Mouse (Mus musculus): Measurements from ENCODE around the gene Brd1. TPM values are rescaled to one million over a fixed set of nuclear protein-coding genes. Genes with fewer than 3 reads are reported as not detected.

The Brd1 gene
- polyA plus RNA-seq, 1 experiment = 15.7 TPM

DNA sequence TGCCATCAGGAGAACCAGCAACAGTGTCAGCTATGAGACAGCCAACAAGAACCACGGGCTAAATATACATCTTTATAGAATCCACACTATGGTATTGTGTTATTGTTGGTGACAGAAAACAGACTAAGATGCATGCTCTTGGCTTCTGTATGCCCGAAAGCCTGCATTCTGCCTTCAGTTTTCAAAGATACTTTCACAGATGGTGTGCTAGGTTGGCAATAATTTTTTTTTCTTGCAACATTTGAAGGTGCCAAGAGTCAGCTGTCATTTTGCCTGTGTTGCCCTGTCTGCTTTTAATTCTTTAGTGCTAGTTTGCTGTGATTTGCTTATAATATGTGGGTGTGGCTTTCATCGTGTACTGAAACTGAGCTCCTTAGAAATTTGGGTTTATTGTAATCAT, 66.4 kb downstream of the Brd1 start:
- 77% methylated on average over 3 of the region's 3 CpGs for WGBS
- no peaks in the 10 kb centered on the region for H3K4me1 ChIP-seq (ENCODE audit: control insufficient read depth, insufficient read depth, insufficient read length, low read length)
- TF ChIP-seq POLR2A (IDR thresholded peaks at IDR 0.05; ENCODE audit: low read depth, low read length) (no peak), CTCF (IDR thresholded peaks at IDR 0.05; ENCODE audit: extremely low read depth, insufficient read length, insufficient replicate concordance, low read depth, low read length) (no peak)

DNA sequence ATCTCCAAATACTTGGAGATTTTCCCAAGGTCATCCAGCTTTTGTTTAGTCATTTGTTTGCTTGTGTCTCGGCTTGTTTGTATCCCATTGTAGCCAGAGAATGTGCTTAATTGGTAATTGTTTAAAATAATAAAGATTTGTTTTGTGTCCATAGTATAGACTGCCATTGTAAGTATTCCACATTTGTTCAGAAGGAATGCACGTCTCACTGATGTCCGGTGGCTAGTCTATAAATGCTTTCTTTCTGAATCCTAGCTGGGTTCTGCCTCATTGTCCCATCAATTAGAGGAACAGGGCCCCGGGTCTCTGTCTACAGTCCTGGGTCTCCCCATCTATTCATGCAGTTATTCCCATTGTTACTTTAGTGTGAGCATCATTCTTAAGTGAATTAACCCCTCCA, 68.2 kb downstream of the Brd1 start:
- TF ChIP-seq CTCF (IDR thresholded peaks at IDR 0.05; ENCODE audit: extremely low read depth, insufficient read length, insufficient replicate concordance, low read depth, low read length) (no peak), POLR2A (IDR thresholded peaks at IDR 0.05; ENCODE audit: low read depth, low read length) (no peak)

More for the DNA sequence above, 66.4 kb downstream of the Brd1 start:
- H3K27me3 ChIP-seq (ENCODE audit: control insufficient read depth, insufficient read depth, low read length) = peaks cover 4% of the 10 kb centered on the region; the same call in 1 of the 2 replicates
- no peak overlapping the region for H3K4me3 ChIP-seq (ENCODE audit: low read depth, low read length)
- no peaks in the 10 kb centered on the region for H3K36me3 ChIP-seq (ENCODE audit: control insufficient read depth, insufficient read depth, low read length)
- H3K27ac ChIP-seq (ENCODE audit: insufficient read depth, low read depth, low read length) = no peak overlapping the region

DNA sequence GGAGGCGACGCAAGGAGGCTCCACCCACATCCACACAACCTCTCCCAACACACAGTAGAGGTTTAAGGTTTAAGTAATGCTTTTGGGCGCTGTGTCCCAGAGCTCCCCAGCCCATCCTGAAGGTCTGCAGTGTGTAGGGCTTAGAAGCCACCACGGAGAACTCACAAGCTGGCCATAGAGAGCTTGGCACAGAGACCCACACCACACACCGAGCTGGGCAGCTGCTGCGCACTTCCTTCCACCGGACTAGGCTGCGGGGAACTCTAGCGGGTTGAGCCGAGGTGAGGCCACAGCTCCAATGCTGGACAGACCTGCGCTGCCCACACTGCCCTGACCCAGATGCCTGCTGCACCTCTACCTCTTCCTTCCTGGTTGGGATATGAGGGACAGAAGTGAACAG, 71.0 kb downstream of the Brd1 start:
- H3K27ac ChIP-seq (ENCODE audit: insufficient read depth, low read depth, low read length) = no peak overlapping the region
- H3K4me3 ChIP-seq (ENCODE audit: low read depth, low read length) = no peak overlapping the region
- WGBS = 35% methylated on average over 11 of the region's 11 CpGs
- H3K36me3 ChIP-seq (ENCODE audit: control insufficient read depth, insufficient read depth, low read length) = no peaks in the 10 kb centered on the region
- TF ChIP-seq POLR2A (IDR thresholded peaks at IDR 0.05; ENCODE audit: low read depth, low read length) (no peak), CTCF (IDR thresholded peaks at IDR 0.05; ENCODE audit: extremely low read depth, insufficient read length, insufficient replicate concordance, low read depth, low read length) (no peak)
- peaks cover 4% of the 10 kb centered on the region; the same call in 1 of the 2 replicates for H3K27me3 ChIP-seq (ENCODE audit: control insufficient read depth, insufficient read depth, low read length)
- no peaks in the 10 kb centered on the region for H3K4me1 ChIP-seq (ENCODE audit: control insufficient read depth, insufficient read depth, insufficient read length, low read length)

More for the DNA sequence above, 68.2 kb downstream of the Brd1 start:
- Histone ChIP-seq H3K27me3 (ENCODE audit: control insufficient read depth, insufficient read depth, low read length) (peaks cover 4% of the 10 kb centered on the region; the same call in 1 of the 2 replicates), H3K36me3 (ENCODE audit: control insufficient read depth, insufficient read depth, low read length) (no peaks in the 10 kb centered on the region), H3K27ac (ENCODE audit: insufficient read depth, low read depth, low read length) (no peak overlapping the region), H3K4me3 (ENCODE audit: low read depth, low read length) (no peak overlapping the region), H3K4me1 (ENCODE audit: control insufficient read depth, insufficient read depth, insufficient read length, low read length) (no peaks in the 10 kb centered on the region)
- WGBS = 63% methylated on average over 4 of the region's 4 CpGs

DNA sequence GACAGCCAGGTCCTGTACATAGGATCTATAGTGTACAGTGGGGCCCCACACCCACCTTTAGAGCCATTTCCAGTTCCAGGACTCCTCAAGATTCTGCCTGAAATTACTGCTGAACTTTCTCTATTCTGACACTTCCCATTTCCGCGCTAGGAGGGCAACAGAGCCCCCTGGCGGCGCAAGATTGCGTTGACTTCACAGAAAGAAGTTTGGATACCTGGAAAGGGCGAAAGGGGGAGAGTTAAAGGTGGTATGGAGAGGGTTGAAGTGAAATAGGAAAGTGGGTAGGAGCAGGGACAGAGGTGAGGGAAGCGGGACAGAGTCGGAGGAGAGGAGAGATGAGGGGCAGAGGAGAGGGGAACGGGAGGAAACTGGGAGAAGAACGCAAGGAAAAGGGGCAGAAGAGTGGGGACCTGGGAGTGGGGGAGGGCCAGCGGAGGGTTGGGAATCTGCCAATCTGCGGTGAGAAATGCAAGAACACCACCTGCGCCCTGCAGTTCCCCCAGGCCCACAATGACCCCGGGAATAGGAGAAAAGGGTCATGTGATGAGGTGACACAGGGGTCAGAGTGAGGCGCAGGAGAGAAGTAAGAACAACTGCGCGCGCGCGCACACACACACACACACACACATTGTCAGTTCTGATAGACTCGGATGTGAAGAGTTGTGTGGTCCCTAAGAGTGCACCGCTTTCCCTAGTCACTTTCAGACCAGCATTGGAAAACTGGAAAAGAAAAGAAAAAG, 71.8 kb downstream of the Brd1 start:
- peaks cover 4% of the 10 kb centered on the region; the same call in 1 of the 2 replicates for H3K27me3 ChIP-seq (ENCODE audit: control insufficient read depth, insufficient read depth, low read length)
- WGBS = 9% methylated on average over 22 of the region's 22 CpGs
- H3K27ac ChIP-seq (ENCODE audit: insufficient read depth, low read depth, low read length) = no peak overlapping the region
- no peaks in the 10 kb centered on the region for H3K4me1 ChIP-seq (ENCODE audit: control insufficient read depth, insufficient read depth, insufficient read length, low read length)
- TF ChIP-seq POLR2A (IDR thresholded peaks at IDR 0.05; ENCODE audit: low read depth, low read length) = no peak
- TF ChIP-seq CTCF (IDR thresholded peaks at IDR 0.05; ENCODE audit: extremely low read depth, insufficient read length, insufficient replicate concordance, low read depth, low read length) = peak; percentile 71; the same call in 1 of the 2 replicates
- no peak overlapping the region for H3K4me3 ChIP-seq (ENCODE audit: low read depth, low read length)
- no peaks in the 10 kb centered on the region for H3K36me3 ChIP-seq (ENCODE audit: control insufficient read depth, insufficient read depth, low read length)

GRCm38 (mm10) chr15:88661654-88662053, 72.4 kb downstream of the Brd1 start:
- WGBS = 61% methylated on average over 3 of the region's 3 CpGs
- Histone ChIP-seq H3K36me3 (ENCODE audit: control insufficient read depth, insufficient read depth, low read length) (no peaks in the 10 kb centered on the region), H3K4me3 (ENCODE audit: low read depth, low read length) (no peak overlapping the region), H3K27me3 (ENCODE audit: control insufficient read depth, insufficient read depth, low read length) (peaks cover 4% of the 10 kb centered on the region; the same call in 1 of the 2 replicates), H3K27ac (ENCODE audit: insufficient read depth, low read depth, low read length) (no peak overlapping the region), H3K4me1 (ENCODE audit: control insufficient read depth, insufficient read depth, insufficient read length, low read length) (no peaks in the 10 kb centered on the region)
- no peak for TF ChIP-seq POLR2A (IDR thresholded peaks at IDR 0.05; ENCODE audit: low read depth, low read length)
- no peak for TF ChIP-seq CTCF (IDR thresholded peaks at IDR 0.05; ENCODE audit: extremely low read depth, insufficient read length, insufficient replicate concordance, low read depth, low read length)

DNA sequence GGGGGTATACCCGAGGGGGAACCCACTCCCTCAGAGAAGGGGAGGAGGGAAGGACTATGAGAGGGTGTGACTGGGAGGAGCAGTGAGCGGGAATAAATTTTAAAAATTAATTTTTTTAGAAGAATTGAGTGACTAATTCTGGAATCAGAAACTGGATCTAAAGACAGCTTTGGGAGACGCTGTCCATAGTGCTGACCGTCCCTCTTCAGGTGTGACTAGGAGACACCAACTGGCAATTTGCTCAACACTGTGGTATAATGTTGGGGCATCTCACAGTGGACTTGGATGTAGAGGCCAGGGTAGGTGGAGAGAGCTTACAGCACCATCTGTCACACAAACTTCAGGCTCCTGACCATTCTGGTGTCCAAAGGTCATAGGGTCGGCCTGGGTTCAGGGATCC, 82.0 kb downstream of the Brd1 start:
- no peaks in the 10 kb centered on the region for H3K4me1 ChIP-seq (ENCODE audit: control insufficient read depth, insufficient read depth, insufficient read length, low read length)
- TF ChIP-seq POLR2A (IDR thresholded peaks at IDR 0.05; ENCODE audit: low read depth, low read length) = no peak
- H3K27ac ChIP-seq (ENCODE audit: insufficient read depth, low read depth, low read length) = no peak overlapping the region
- 49% methylated on average over 5 of the region's 5 CpGs for WGBS
- H3K27me3 ChIP-seq (ENCODE audit: control insufficient read depth, insufficient read depth, low read length) = no peaks in the 10 kb centered on the region
- no peak overlapping the region for H3K4me3 ChIP-seq (ENCODE audit: low read depth, low read length)
- no peaks in the 10 kb centered on the region for H3K36me3 ChIP-seq (ENCODE audit: control insufficient read depth, insufficient read depth, low read length)

GRCm38 (mm10) chr15:88651019-88651418, 83.0 kb downstream of the Brd1 start:
- Histone ChIP-seq H3K4me3 (ENCODE audit: low read depth, low read length) (no peak overlapping the region), H3K36me3 (ENCODE audit: control insufficient read depth, insufficient read depth, low read length) (no peaks in the 10 kb centered on the region), H3K27ac (ENCODE audit: insufficient read depth, low read depth, low read length) (no peak overlapping the region), H3K27me3 (ENCODE audit: control insufficient read depth, insufficient read depth, low read length) (no peaks in the 10 kb centered on the region), H3K4me1 (ENCODE audit: control insufficient read depth, insufficient read depth, insufficient read length, low read length) (no peaks in the 10 kb centered on the region)
- TF ChIP-seq POLR2A (IDR thresholded peaks at IDR 0.05; ENCODE audit: low read depth, low read length) = no peak
- TF ChIP-seq CTCF (IDR thresholded peaks at IDR 0.05; ENCODE audit: extremely low read depth, insufficient read length, insufficient replicate concordance, low read depth, low read length) = peak; percentile 67; the same call in 1 of the 2 replicates
- 22% methylated on average over 13 of the region's 13 CpGs for WGBS

Other genes with a start within 250 kb of the Brd1 start
- gene Zdhhc25, start 133.9 kb downstream of the Brd1 start, polyA plus RNA-seq (2012; rRNA removed) = not detected in 2 replicates
- 2.9 and 3.9 TPM in 2 replicates for gene Zbed4, start 17.4 kb upstream of the Brd1 start, polyA plus RNA-seq (2012; rRNA removed)
- gene Alg12, start 85.1 kb upstream of the Brd1 start, polyA plus RNA-seq (2012; rRNA removed) = 14.5 and 16.4 TPM in 2 replicates
- gene Creld2, start 85.4 kb upstream of the Brd1 start, polyA plus RNA-seq (2012; rRNA removed) = 55.7 and 59.1 TPM in 2 replicates
- gene Pim3, start 128.0 kb upstream of the Brd1 start, polyA plus RNA-seq (2012; rRNA removed) = 38.3 and 60.3 TPM in 2 replicates
- gene Ttll8, start 220.2 kb upstream of the Brd1 start, polyA plus RNA-seq (2012; rRNA removed) = not detected in 2 replicates
- 0.05 and 0.08 TPM in 2 replicates for gene Mlc1, start 244.8 kb upstream of the Brd1 start, polyA plus RNA-seq (2012; rRNA removed)
- not detected in 2 replicates for gene Mov10l1, start 248.7 kb upstream of the Brd1 start, polyA plus RNA-seq (2012; rRNA removed)